Mouse (Mus musculus) MEL (cell line): ENCODE results near the gene Spata21. TPM values are rescaled to one million over a fixed set of nuclear protein-coding genes. Genes with fewer than 3 reads are reported as not detected.

Source experiments
- DNase-seq: peaks from one replicate; pipeline ENCODE4 v3.0.0; 2011; ENCODE audit warnings: low read depth, low spot score
- H3K27ac ChIP-seq: 2 replicates; pipeline ENCODE4 v1.5.1; 2012; ENCODE audit warnings: low read depth, mild to moderate bottlenecking, control low read depth, low read length, moderate library complexity; ENCODE audit not compliant: control insufficient read depth
- H3K27me3 ChIP-seq, 2 experiments: fragments of 150-350 bp in 1 of 2; sonication (generic) in 1 of 2; 2 replicates each; pipeline ENCODE4 v1.6.1; 2012; ENCODE audit warnings: low read length in 2 of 2, mild to moderate bottlenecking in 2 of 2, improper control_type of control experiment in 1 of 2, moderate library complexity in 1 of 2; ENCODE audit not compliant: insufficient read depth in 2 of 2, control insufficient read depth in 1 of 2
- H3K36me3 ChIP-seq, 2 experiments: 2 replicates each; pipeline ENCODE4 v1.6.1; 2012 to 2014; ENCODE audit warnings: low read length in 2 of 2, improper control_type of control experiment in 1 of 2, inconsistent platforms in 1 of 2, mild to moderate bottlenecking in 1 of 2; ENCODE audit not compliant: insufficient read depth in 2 of 2, control insufficient read depth in 1 of 2
- H3K4me1 ChIP-seq, 2 experiments: fragments of 150-350 bp in 1 of 2; sonication (generic) in 1 of 2; 2 replicates each; pipeline ENCODE4 v1.6.1; 2012; ENCODE audit warnings: low read length in 2 of 2, improper control_type of control experiment in 1 of 2, mild to moderate bottlenecking in 1 of 2; ENCODE audit not compliant: insufficient read depth in 2 of 2, control insufficient read depth in 1 of 2
- H3K4me3 ChIP-seq, 2 experiments: fragments of 150-350 bp in 1 of 2; sonication (generic) in 1 of 2; 2 replicates each; pipeline ENCODE4 v1.5.1; 2012; ENCODE audit warnings: low read depth in 2 of 2, low read length in 2 of 2, mild to moderate bottlenecking in 2 of 2, moderate library complexity in 2 of 2, control low read depth in 1 of 2, improper control_type of control experiment in 1 of 2; ENCODE audit not compliant: control insufficient read depth in 1 of 2, insufficient read depth in 1 of 2
- H3K79me2 ChIP-seq: 2 replicates; pipeline ENCODE4 v1.6.1; 2012; ENCODE audit warnings: mild to moderate bottlenecking, low read length, moderate library complexity; ENCODE audit not compliant: control insufficient read depth, poor library complexity, insufficient read depth
- H3K9ac ChIP-seq: 2 replicates; pipeline ENCODE4 v1.6.1; 2012; ENCODE audit warnings: low read depth, mild to moderate bottlenecking, control low read depth, low read length, moderate library complexity; ENCODE audit not compliant: control insufficient read depth, poor library complexity, severe bottlenecking
- H3K9me3 ChIP-seq: fragments of 150-350 bp; sonication (generic); replicated peaks from 2 replicates; pipeline ENCODE4 v1.6.1; 2012; ENCODE audit warnings: mild to moderate bottlenecking, low read length, improper control_type of control experiment, moderate library complexity; ENCODE audit not compliant: insufficient read depth
- CHD2 ChIP-seq: IDR thresholded peaks from 2 replicates; pipeline ENCODE4 v1.6.1; 2011; ENCODE audit warnings: low read length, improper control_type of control experiment
- E2F4 ChIP-seq: IDR thresholded peaks from 2 replicates; pipeline ENCODE4 v1.6.1; 2011; ENCODE audit warnings: low read depth, low read length, improper control_type of control experiment, borderline replicate concordance
- GATA1 ChIP-seq: IDR thresholded peaks from 2 replicates; pipeline ENCODE4 v1.6.1; 2011; ENCODE audit warnings: low read depth, low read length, improper control_type of control experiment
- MAFK ChIP-seq: IDR thresholded peaks from 2 replicates; pipeline ENCODE4 v1.6.1; 2011; ENCODE audit warnings: low read depth, mild to moderate bottlenecking, low read length, improper control_type of control experiment, borderline replicate concordance
- MAX ChIP-seq: IDR thresholded peaks from 2 replicates; pipeline ENCODE4 v1.6.1; 2011; ENCODE audit warnings: low read length, improper control_type of control experiment
- MXI1 ChIP-seq: IDR thresholded peaks from 2 replicates; pipeline ENCODE4 v1.6.1; 2011; ENCODE audit warnings: mild to moderate bottlenecking, low read depth, low read length, improper control_type of control experiment
- MYC ChIP-seq: IDR thresholded peaks from 2 replicates; pipeline ENCODE4 v1.6.1; 2011; ENCODE audit warnings: low read depth, mild to moderate bottlenecking, low read length, improper control_type of control experiment, moderate library complexity
- NELFE ChIP-seq: IDR thresholded peaks from 2 replicates; pipeline ENCODE4 v1.6.1; 2011; ENCODE audit warnings: low read depth, low read length, improper control_type of control experiment
- POLR2A ChIP-seq, 2 experiments: IDR thresholded peaks; 2 replicates each; pipeline ENCODE4 v1.6.1; 2011 to 2012; ENCODE audit warnings: low read length in 2 of 2, mild to moderate bottlenecking in 2 of 2, control low read depth in 1 of 2, improper control_type of control experiment in 1 of 2, low read depth in 1 of 2, moderate library complexity in 1 of 2; ENCODE audit not compliant: control insufficient read depth in 1 of 2, insufficient read depth in 1 of 2, poor library complexity in 1 of 2
- POLR2AphosphoS2 ChIP-seq: IDR thresholded peaks from 2 replicates; pipeline ENCODE4 v1.6.1; 2011; ENCODE audit warnings: low read length, improper control_type of control experiment
- RAD21 ChIP-seq: IDR thresholded peaks from 2 replicates; pipeline ENCODE4 v1.6.1; 2011; ENCODE audit warnings: mild to moderate bottlenecking, low read depth, low read length, improper control_type of control experiment
- RCOR1 ChIP-seq: IDR thresholded peaks from 2 replicates; pipeline ENCODE4 v1.6.1; 2012; ENCODE audit warnings: low read depth, mild to moderate bottlenecking, inconsistent platforms, low read length, improper control_type of control experiment
- TAL1 ChIP-seq: IDR thresholded peaks from 2 replicates; pipeline ENCODE4 v1.6.1; 2012; ENCODE audit warnings: mild to moderate bottlenecking, inconsistent platforms, low read length, moderate library complexity, mixed read lengths
- TBP ChIP-seq: IDR thresholded peaks from 2 replicates; pipeline ENCODE4 v1.8.0; 2011; ENCODE audit warnings: low read depth, low read length, improper control_type of control experiment
- TCF12 ChIP-seq: IDR thresholded peaks from 2 replicates; pipeline ENCODE4 v1.6.1; 2014; ENCODE audit warnings: low read depth, mild to moderate bottlenecking, inconsistent platforms, low read length, improper control_type of control experiment, moderate library complexity
- ZC3H11A ChIP-seq: IDR thresholded peaks from 2 replicates; pipeline ENCODE4 v1.6.1; 2012; ENCODE audit warnings: low read depth, mild to moderate bottlenecking, inconsistent platforms, low read length, improper control_type of control experiment
- ZMIZ1 ChIP-seq: IDR thresholded peaks from 2 replicates; pipeline ENCODE4 v1.6.1; 2012; ENCODE audit warnings: low read depth, mild to moderate bottlenecking, inconsistent platforms, low read length, improper control_type of control experiment, moderate library complexity
- ZNF384 ChIP-seq: IDR thresholded peaks from 2 replicates; pipeline ENCODE4 v1.6.1; 2012; ENCODE audit warnings: low read depth, mild to moderate bottlenecking, inconsistent platforms, low read length, improper control_type of control experiment
- polyA plus RNA-seq, 2 experiments: library from polyadenylated mRNA; stranded (reverse) in 1 of 2; unstranded in 1 of 2; fragments of >175 nt in 1 of 2; fragments of >200 nt in 1 of 2; gene quantifications; 2 replicates each; pipeline versions ENCODE4 v1.2.1 to v1.2.4; 2012; ENCODE audit warnings: low replicate concordance in 2 of 2, low read depth in 1 of 2; ENCODE audit not compliant: insufficient read length in 2 of 2, insufficient read depth in 1 of 2, missing spikeins in 1 of 2
- total RNA-seq: library from RNA; depleted of rRNA; stranded (reverse); fragments of 300-350 nt; gene quantifications from 2 replicates; pipeline ENCODE4 v1.2.3, GENCODE M21; 2012

Spata21 gene
- total and polyA plus RNA-seq, 3 experiments = not detected

- Histone ChIP-seq H3K4me1 (no peaks in the 10 kb centered on the region), H3K36me3 (peaks cover 0 to 1% of the 10 kb centered on the region in 2 experiments; a peak in 2 of 4 replicates), H3K79me2 (peaks cover 68% of the 10 kb centered on the region), H3K4me3 (no peak overlapping the region), H3K9me3 (no peaks in the 10 kb centered on the region), H3K27ac (no peak overlapping the region), H3K27me3 (no peaks in the 10 kb centered on the region), H3K9ac (no peak overlapping the region)
- DNase-seq = no peak
- TF ChIP-seq ZNF384 (no peak), RCOR1 (no peak), E2F4 (no peak)
Observed at GRCm38 (mm10) chr4:141129190-141129710, 41.1 kb downstream of the Spata21 start.

GRCm38 (mm10) chr4:141130704-141131342 is 42.7 kb downstream of the Spata21 start:
- no peak overlapping the region for H3K9ac ChIP-seq
- H3K9me3 ChIP-seq = no peaks in the 10 kb centered on the region
- H3K27me3 ChIP-seq = no peaks in the 10 kb centered on the region
- no peak overlapping the region for H3K27ac ChIP-seq
- H3K36me3 ChIP-seq = peaks cover 0 to 1% of the 10 kb centered on the region in 2 experiments; a peak in 2 of 4 replicates
- DNase-seq = no peak
- no peak for TF ChIP-seq TAL1
- TF ChIP-seq POLR2A (IDR thresholded peaks at IDR 0.05; ENCODE audit: control insufficient read depth in 1 of 2, insufficient read depth in 1 of 2, low read depth in 1 of 2, low read length in 2 of 2, poor library complexity in 1 of 2) = no peak
- TF ChIP-seq MAFK = no peak
- no peak for TF ChIP-seq ZNF384
- no peak for TF ChIP-seq TCF12
- TF ChIP-seq TBP = no peak
- TF ChIP-seq E2F4 = no peak
- H3K4me1 ChIP-seq = no peaks in the 10 kb centered on the region
- no peak overlapping the region for H3K4me3 ChIP-seq
- H3K79me2 ChIP-seq = peaks cover 71% of the 10 kb centered on the region

GRCm38 (mm10) chr4:141131531-141132061 is 43.5 kb downstream of the Spata21 start:
- no peaks in the 10 kb centered on the region for H3K27me3 ChIP-seq
- H3K4me1 ChIP-seq = no peaks in the 10 kb centered on the region; a peak in 1 of 4 replicates
- no peaks in the 10 kb centered on the region for H3K9me3 ChIP-seq
- H3K4me3 ChIP-seq = no peak overlapping the region
- H3K27ac ChIP-seq = no peak overlapping the region
- H3K36me3 ChIP-seq = peaks cover 0 to 1% of the 10 kb centered on the region in 2 experiments; a peak in 2 of 4 replicates
- no peak overlapping the region for H3K9ac ChIP-seq
- H3K79me2 ChIP-seq = peaks cover 74% of the 10 kb centered on the region
- TF ChIP-seq POLR2AphosphoS2 (no peak), ZC3H11A (no peak), GATA1 (no peak), MYC (no peak), MXI1 (no peak), NELFE (no peak), RAD21 (no peak), CHD2 (no peak), TAL1 (no peak), ZMIZ1 (no peak), MAX (no peak)
- TF ChIP-seq, all 39 proteins: peak for 0
- no peak for DNase-seq
